Mouse (Mus musculus) embryonic fibroblast, embryonic 13.5 days (primary cell): ENCODE data around the gene Gucy2d.

Experiments used
- CTCF ChIP-seq: IDR thresholded peaks from 2 replicates; pipeline ENCODE4 v1.5.1; 2011; ENCODE audit warnings: mild to moderate bottlenecking, control low read depth, low read length, moderate library complexity, borderline replicate concordance; ENCODE audit not compliant: insufficient read depth
- POLR2A ChIP-seq: IDR thresholded peaks from 2 replicates; pipeline ENCODE4 v1.6.1; 2011; ENCODE audit warnings: low read depth, mild to moderate bottlenecking, control low read depth, low read length, moderate library complexity

DNA sequence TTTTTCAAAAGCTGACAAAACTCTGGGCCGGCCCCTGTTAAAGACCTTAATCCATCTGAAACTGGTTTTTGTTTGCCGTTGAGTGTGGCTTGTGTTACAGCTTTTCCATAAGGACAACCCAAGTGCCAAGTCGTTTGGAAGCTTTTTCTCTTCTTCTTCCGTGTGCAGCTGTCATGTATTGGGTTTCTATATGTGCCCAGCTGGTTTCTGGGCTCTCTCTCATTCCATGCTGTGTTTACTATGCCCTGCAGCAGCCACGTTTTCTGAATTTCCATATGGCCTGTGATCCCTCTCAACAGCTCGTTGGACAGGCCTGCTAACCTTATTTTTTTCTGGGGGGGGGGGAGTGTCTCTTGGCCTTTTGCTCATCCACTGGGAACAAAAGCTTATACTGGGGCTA lies 15.8 kb upstream of the Gucy2d start:
- no peak for TF ChIP-seq CTCF
- no peak for TF ChIP-seq POLR2A
